Mouse (Mus musculus) G1E-ER4 (cell line): ENCODE data around the gene Itpkc. TPM values are rescaled to one million over a fixed set of nuclear protein-coding genes. Genes with fewer than 3 reads are reported as not detected.

Experiments used
- GATA1 ChIP-seq: IDR thresholded peaks from one replicate; pipeline ENCODE4 v1.8.0; 2012; ENCODE audit warnings: low read length, inconsistent platforms
- polyA plus RNA-seq: library from polyadenylated mRNA; stranded (reverse); fragments of >175 nt; gene quantifications from 2 replicates; pipeline ENCODE4 v1.2.3, GENCODE M21; 2012

The Itpkc gene
- polyA plus RNA-seq, 1 experiment = 5.7 TPM

DNA sequence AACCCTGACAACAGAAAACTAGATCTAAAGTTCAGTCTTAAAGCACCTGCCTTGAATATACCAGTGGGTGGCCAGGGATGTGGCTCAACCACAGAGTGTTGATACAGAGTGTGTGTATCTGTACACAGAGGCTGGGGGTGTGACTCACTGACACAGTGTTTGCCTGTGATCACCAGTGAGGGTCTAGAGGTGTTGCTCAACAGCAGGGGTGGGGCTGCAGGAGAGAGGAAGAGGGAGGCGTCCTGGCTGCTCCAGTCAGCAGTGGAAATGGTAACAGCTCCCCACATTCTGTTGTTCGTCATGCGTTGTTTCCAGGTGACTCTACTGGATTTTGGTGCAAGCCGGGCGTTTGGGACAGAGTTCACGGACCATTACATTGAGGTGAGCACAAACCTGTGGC is 23.5 kb upstream of the Itpkc start:
- no peak for TF ChIP-seq GATA1

DNA sequence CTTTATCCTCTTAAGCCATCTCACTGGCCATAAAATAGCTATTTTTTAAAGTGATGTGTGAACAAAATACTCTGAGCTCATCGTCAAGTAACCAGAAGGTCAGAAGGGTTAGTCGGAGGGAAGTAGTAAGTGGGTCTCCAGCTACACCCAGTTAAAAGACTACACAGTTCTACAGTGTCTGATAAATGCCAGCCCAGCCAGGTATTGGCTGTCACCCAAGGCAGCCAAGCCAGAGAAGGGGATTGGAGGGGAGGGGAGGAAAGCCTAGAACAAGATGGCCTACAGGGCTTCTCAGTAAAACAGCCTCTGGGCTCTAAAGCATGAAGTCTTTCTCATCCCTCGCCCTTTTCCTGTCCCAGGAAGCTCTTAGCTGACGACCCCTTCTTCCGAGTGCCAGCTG is 21.5 kb upstream of the Itpkc start:
- no peak for TF ChIP-seq GATA1

DNA sequence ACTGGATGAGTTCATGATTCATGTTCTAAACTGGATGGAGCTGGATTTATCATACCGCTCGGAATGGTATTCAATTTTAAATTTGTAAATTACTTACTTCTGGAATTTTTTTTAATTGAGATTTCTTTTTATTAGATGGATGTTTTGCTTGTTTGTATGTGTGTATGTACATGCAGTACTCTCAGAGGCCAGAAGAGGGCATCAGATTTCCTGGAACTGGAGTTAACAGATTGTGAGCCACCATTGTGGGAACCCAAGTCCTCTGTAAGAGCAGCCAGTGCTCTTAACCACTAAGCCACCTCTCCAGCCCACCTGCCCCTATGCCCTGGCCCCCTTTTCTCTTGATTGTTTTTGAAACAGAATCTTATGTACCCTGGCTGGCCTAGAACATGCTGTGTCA is 20.7 kb upstream of the Itpkc start:
- no peak for TF ChIP-seq GATA1

DNA sequence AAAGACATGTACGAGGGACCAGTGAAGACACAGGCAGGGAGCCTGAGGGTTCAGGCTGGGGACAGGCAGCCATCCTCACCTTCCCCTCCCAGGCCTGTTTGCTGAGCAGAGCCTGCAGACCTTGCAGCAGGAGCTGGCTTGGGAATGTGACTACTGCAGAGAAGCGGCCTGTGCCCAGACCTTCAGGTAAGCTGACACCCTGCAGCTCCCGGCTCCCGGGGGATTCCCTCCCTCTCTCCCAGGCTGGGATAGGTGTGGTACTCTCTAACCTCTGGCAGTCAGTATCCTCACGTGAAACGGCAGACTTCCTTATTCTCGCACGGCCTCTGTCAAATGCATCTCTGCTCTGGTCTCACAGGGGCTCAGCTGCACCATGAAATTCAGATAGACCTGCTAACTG is 14.8 kb upstream of the Itpkc start:
- no peak for TF ChIP-seq GATA1

DNA sequence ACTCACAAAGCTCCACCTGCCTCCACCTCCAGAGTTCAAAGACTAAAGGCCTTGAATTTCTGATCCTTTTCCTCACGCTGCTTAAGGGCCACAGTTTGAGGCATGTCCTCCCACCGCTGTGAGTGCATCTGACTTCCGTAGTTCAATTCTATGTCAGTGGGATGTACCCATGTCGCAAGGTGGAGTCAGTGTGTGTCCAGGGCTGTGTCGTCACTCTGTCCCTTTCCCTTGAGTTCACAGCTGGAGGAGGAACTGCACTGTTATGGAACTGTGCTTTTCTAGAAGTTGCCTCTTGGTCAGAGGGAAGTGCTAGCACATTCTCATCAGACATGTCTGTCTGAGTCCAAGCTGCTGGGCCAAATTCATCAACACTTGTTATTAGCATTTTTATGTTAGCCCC is 10.1 kb upstream of the Itpkc start:
- TF ChIP-seq GATA1 = no peak

DNA sequence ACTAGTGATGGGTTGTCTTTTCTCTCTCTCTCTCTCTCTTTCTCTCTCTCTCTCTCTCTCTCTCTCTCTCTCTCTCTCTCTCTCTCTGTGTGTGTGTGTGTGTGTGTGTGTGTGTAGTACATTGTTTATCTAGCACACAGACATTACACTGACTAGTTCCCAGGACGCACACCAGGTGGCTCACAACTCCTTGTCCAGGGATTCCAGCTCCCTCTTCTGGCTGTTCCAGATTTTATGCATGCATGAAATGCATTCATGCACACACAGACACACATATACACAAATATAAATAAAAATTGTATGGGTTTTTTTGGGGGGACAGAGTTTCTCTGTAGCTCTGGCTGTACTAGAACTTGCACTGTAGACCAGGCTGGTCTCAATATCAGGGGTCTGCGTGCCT is 9.1 kb upstream of the Itpkc start:
- no peak for TF ChIP-seq GATA1

DNA sequence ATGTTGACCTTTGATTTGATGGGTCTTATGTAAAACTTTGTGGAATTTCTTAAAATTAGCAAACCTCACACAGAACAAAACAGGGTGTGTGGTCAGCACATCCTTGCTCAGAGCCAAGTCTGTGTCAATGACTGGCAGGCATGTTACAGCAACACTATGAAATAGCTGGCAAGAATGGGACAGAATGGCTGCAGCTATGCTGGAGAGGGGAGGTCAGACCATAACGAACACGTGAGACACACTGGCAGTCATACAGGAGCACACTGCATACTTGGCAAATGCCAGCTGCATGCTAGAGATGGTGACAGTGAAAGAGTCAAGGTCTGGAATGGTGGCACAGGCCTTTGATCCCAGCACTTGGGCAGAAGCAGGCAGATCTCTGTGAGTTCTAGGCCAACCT is 7.3 kb upstream of the Itpkc start:
- TF ChIP-seq GATA1 = no peak

DNA sequence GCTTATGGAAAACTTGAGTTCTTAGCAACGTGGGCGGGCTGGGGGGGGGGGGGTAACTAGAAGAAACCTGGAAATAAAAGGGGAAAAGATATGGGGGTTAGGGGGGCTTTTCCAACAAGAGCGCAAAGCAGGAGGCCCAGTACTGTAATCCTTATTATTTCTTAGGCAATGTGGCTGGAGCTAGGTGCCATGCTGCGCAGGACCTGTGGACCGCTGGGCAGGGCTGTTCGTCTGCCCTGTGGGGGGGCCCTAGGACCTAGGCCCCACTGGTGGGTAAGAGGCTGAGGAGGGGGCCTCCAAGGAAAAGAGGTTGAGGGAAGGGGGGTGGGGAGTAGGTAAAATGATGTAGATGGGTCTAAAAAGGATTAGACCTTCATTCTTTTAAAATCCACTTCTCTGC is 4.8 kb upstream of the Itpkc start:
- TF ChIP-seq GATA1 = no peak

DNA sequence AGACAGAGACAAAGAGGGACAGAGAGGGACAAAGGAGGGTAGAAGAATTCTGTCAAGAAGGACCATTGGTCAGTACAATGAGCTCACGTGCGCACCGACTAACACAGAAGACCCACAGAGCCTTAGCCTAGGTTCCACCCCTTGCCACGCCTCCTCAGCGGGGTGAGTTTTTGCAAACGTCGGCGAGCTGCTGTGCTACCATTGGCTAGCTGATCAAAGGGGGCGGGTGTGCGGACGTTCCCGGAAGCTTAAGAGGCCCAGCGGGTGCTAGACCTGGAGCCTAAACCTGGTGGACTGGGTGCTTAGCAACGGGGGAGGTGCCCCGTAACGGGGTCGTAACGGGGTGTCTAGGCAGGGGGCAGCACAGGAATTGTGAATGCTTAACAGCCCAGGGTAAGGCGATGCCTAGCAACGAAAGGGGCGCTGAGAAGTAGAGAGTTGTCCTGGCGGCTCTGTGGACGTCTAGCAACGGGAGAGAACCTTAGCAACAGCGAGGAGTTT is 4.4 kb upstream of the Itpkc start, which contains the start of gene Coq8b:
Coq8b (plus strand) TSS at position 243 of the 501 bp plus-strand sequence.
- TF ChIP-seq GATA1 = no peak

DNA sequence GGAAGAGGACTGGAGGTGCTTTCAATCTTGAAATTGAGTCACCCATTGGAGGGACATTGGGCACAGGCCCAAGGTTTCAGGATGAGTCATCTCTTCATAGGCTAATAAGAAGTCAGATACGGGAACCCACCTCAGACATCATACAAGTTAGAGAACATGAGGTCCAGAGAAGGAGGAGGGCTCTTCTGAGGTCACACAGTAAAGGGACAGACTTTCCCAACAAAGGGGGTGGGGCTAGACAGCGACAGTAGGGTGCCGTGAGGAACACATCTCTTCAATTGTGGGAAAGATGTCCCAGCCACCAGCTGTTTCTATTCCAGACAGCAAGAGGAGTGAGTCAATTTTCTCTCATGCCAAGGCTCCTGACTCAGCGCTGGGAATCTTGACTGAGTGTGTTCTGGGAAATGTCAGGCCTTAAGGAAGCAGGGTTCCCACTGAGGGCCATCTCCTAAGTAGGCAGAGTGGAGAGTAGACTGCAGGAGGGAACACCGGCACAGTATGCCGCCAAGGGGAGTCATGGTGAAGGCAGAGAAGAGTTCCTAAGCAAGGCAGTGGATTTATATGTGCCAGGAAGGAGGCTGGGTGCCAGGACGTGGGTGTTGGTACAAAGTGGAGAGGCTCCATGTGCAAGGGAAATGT is 3.4 kb upstream of the Itpkc start:
- no peak for TF ChIP-seq GATA1

DNA sequence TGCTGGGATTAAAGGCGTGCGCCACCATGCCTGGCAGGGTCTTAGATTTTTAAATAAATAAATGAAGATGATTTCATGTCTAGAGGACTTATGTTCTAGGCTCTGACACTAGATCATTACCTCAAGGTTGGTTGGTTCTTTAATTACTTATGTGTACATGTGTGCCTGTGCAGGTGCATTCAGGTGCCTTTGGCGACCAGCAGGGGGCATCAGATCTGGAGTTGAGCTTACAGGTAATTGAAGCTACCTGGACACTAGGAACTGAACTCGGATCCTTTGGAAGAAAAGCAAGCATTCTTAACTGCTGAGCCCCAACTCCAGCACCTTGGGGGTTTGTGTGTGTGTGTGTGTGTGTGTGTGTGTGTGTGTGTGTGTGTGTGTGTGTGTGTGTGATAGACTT is 2.3 kb upstream of the Itpkc start:
- no peak for TF ChIP-seq GATA1

DNA sequence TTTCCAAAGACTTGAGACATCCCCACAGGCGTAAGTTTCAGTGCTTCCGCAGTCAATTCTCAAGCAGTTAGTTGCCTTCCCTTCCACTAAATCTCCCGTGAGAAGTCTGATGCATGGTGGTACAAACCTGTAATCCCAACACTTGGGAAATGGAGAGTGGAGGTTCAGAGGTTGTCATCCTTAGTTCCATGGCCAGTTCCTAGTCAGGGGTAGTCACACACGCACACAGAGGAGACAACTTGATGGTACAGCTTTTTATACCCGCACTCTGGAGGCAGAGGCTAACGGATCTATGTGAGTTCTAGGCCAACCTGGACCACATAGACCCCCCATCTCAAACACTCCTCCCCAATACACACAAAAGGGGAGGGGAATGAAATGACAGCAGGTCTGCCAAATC is 404 bp upstream of the Itpkc start:
- no peak for TF ChIP-seq GATA1

DNA sequence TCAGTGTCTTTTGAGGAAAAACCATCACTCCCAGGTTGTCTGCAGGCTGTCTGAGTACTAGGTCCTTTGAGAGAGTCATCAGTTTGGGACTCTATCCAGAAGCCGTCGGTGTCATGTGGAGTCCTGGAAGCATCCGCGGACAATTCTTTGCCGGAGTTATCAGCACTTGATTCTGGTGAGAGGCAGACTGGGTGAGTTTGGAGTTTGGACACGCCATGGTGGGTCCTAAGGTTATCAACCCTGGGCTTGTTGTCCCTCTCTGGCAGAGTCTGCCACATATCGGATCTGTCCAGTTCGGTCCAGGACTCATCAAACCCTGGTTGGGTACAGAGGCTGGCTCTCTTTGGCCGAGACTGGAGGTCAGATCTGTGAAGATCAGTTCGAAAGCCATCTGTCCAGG is 785 bp downstream of the Itpkc start:
- no peak for TF ChIP-seq GATA1

DNA sequence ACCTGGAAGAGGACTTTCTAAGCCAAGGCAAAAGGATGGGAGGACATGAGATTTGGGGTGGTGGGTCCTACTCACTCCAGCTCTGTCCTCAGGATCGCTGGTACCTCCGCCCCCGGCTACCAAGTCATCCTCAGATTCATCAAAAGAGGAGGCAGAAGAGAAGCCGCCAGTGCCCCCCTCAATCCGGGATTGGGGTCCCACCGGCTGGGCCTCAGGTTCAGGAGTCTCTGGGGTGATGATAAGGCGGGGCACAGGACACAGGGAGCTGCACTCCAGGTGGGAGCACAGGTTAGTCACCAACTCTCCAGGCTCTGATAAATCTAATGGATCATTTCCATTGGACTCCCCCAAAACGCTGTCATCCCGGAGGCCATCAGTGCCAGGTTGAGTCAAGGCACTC is 1.2 kb downstream of the Itpkc start:
- no peak for TF ChIP-seq GATA1

DNA sequence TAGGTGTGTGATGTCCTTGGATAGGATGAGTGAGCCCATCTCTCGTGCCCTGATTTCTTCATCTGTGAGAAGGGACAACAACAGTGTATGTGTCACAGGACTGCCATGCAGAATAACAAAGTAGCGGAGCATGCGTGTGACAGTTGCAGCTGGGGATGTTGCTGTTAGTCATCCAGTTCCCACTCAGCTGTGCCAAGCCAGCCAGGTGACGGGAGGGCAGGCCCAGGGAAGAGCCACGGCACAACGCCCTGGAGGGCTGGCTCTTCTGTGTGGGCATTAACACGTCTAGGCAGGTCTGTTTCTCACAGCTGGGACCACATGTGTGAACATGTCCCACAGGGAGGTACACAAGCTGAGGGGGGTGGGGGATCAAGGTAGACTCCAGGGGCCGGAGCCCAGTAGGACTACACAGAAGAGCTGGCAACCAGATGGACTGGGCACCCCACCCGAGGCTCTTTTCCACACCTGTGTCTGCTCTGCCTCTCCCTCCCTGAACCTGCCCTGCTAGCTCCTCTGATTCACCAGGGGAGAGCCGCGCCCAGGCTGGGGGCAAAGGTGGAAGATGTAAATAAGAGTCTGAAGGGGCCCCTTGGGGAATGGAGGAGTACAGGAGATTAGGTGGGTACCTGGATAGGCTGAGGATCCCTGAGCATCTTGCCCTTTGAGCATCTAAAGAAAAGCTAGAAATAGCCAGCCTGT is 3.4 kb downstream of the Itpkc start:
- no peak for TF ChIP-seq GATA1

DNA sequence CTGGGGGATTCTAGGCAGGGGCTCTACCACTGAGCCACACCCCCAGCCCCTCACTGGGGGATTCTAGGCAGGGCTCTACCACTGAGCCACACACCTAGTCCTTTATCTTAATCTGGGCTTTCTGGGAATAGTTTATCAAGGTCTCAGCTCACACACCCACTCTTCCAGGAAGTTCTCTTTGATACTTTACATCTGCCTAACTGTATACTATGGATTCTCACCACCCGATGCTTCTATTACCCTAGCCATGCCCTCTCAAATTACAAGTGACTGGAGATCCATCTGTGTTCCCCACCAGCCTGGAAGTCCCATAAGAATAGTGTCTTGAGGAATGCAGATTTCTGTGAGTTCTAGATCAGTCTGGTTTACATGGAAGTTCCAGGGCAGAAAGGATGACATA is 5.9 kb downstream of the Itpkc start:
- TF ChIP-seq GATA1 = no peak

DNA sequence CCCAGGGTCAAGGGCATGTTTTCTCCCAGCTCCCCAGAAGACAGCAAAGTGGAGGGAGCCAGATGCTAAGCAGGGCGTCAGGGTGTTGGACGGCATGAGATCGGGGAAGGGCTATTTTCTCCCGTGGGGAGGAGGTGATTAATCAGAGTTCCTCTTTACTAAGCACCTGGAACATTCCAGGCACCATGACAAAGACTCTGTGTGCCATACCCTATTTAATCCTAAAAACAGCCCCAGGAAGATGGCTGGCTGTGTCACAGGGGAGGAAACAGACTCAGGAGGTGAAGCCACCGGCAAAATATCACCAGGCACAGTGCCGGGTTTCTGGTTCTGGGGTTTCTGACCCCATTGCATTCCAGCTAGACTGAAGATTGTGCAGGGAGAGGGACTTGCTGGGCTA is 6.5 kb downstream of the Itpkc start:
- TF ChIP-seq GATA1 = no peak

DNA sequence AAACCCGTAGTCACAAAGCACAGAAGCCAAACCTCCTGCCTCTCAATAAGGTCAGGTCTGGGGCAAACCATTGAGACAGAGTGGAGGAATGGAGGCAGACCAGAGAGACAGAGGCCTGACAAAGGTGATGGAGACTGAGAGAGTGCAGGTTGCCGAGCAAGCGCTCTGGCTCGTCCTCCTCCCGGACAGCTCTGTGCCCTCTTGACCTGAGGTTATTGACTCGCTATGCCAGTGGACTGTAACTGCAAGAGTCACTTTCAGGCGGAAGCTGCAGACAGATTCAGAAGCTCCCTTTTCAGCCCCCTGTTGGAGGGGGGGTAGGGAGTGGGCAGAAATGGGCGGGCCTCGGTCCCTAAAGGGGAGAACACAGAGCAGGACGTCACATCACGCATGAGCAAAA is 8.5 kb downstream of the Itpkc start:
- no peak for TF ChIP-seq GATA1
